Mouse (Mus musculus): ENCODE data around the gene Olfr573-ps1. TPM values are rescaled to one million over a fixed set of nuclear protein-coding genes. Genes with fewer than 3 reads are reported as not detected.

Olfr573-ps1 gene
- polyA plus RNA-seq (2015; fragmentation: Nextera tagmentation; extraction: Ambion mirVana): not detected in 2 replicates

- no peak within 1 kb of the TSS for H3K4me3 ChIP-seq (replicated peaks)
- no peak for ATAC-seq (ENCODE audit: insufficient number of reproducible peaks, low FRiP score, low TSS enrichment, low read depth)
- H3K9me3 ChIP-seq (replicated peaks): no peaks in the 10 kb centered on the region
- H3K36me3 ChIP-seq: no peaks in the 10 kb centered on the region
- no peak within 1 kb of the TSS for H3K9ac ChIP-seq
- H3K4me1 ChIP-seq: no peaks in the 10 kb centered on the region
- no peak within 1 kb of the TSS for H3K27ac ChIP-seq (replicated peaks)
- H3K4me2 ChIP-seq (replicated peaks): no peak within 1 kb of the TSS
- 84% methylated on average over 2 of the region's 2 CpGs for WGBS
- H3K27me3 ChIP-seq: no peaks in the 10 kb centered on the region
Measured at GRCm38 (mm10) chr7:102942475-102942874, at the start of gene Olfr573-ps1. Olfr573-ps1 (minus strand) TSS chr7:102942575.

GRCm38 (mm10) chr7:102989224-102989623, 46.8 kb upstream of the Olfr573-ps1 start, which contains the start of gene Olfr578:
Olfr578 (minus strand) TSS chr7:102989324.
- 60% methylated on average over 3 of the region's 3 CpGs for WGBS

DNA sequence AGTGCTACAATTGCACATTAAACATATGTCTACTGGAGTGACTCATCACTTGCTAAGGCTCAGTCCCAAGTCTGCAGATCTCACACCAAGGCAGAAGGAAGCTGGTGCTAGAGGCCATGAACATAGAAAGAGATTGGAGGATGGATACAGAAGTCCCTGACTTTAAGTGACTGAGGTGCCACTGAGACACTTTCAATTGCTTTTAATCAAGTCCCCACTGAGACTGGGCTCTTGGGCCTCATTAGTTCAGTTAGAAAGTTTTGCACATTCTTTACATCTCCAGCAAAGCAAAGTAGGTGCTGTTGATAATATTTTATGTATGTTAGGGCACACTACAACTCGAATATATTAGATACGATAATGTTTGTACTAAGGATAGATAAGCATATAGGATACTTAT, 33.5 kb upstream of the Olfr573-ps1 start, which contains the start of gene Olfr577:
Olfr577 (minus strand) TSS at position 101 of the 400 bp plus-strand sequence.
- no peak for ATAC-seq (ENCODE audit: insufficient number of reproducible peaks, low FRiP score, low TSS enrichment, low read depth)
- no peak within 1 kb of the TSS for H3K9ac ChIP-seq
- no peaks in the 10 kb centered on the region for H3K27me3 ChIP-seq
- no peak within 1 kb of the TSS for H3K4me3 ChIP-seq (replicated peaks)
- H3K9me3 ChIP-seq (replicated peaks): no peaks in the 10 kb centered on the region
- no peaks in the 10 kb centered on the region for H3K36me3 ChIP-seq
- H3K4me2 ChIP-seq (replicated peaks): no peak within 1 kb of the TSS
- H3K27ac ChIP-seq (replicated peaks): no peak within 1 kb of the TSS
- H3K4me1 ChIP-seq: no peaks in the 10 kb centered on the region
- 75% methylated on average over 2 of the region's 2 CpGs for WGBS

More at GRCm38 (mm10) chr7:102989224-102989623, 46.8 kb upstream of the Olfr573-ps1 start, which contains the start of gene Olfr578:
- H3K36me3 ChIP-seq: no peaks in the 10 kb centered on the region
- no peak within 1 kb of the TSS for H3K27ac ChIP-seq (replicated peaks)
- H3K4me1 ChIP-seq: no peaks in the 10 kb centered on the region
- no peak within 1 kb of the TSS for H3K9ac ChIP-seq
- no peak for ATAC-seq (ENCODE audit: insufficient number of reproducible peaks, low FRiP score, low TSS enrichment, low read depth)
- H3K27me3 ChIP-seq: no peaks in the 10 kb centered on the region
- no peak within 1 kb of the TSS for H3K4me2 ChIP-seq (replicated peaks)
- H3K4me3 ChIP-seq (replicated peaks): no peak within 1 kb of the TSS
- no peaks in the 10 kb centered on the region for H3K9me3 ChIP-seq (replicated peaks)

- Histone ChIP-seq H3K36me3 (no peaks in the 10 kb centered on the region), H3K9me3 (replicated peaks) (no peaks in the 10 kb centered on the region), H3K27me3 (no peaks in the 10 kb centered on the region), H3K4me3 (replicated peaks) (no peak overlapping the region), H3K4me2 (replicated peaks) (no peak overlapping the region), H3K4me1 (no peaks in the 10 kb centered on the region), H3K9ac (no peak overlapping the region), H3K27ac (replicated peaks) (no peak overlapping the region)
- ATAC-seq (ENCODE audit: insufficient number of reproducible peaks, low FRiP score, low TSS enrichment, low read depth): no peak
- WGBS: 47% methylated on average over 1 of the region's 1 CpGs
Measured at GRCm38 (mm10) chr7:102974399-102974798, 32.0 kb upstream of the Olfr573-ps1 start.

- 38% methylated on average over 2 of the region's 2 CpGs for WGBS
- Histone ChIP-seq H3K27ac (replicated peaks) (no peak within 1 kb of the TSS), H3K4me1 (no peaks in the 10 kb centered on the region), H3K9me3 (replicated peaks) (no peaks in the 10 kb centered on the region), H3K9ac (no peak within 1 kb of the TSS), H3K4me3 (replicated peaks) (no peak within 1 kb of the TSS), H3K4me2 (replicated peaks) (no peak within 1 kb of the TSS), H3K36me3 (no peaks in the 10 kb centered on the region), H3K27me3 (no peaks in the 10 kb centered on the region)
- no peak for ATAC-seq (ENCODE audit: insufficient number of reproducible peaks, low FRiP score, low TSS enrichment, low read depth)
Measured at GRCm38 (mm10) chr7:102962360-102962759, 20.0 kb upstream of the Olfr573-ps1 start, which contains the start of gene Olfr576. Olfr576 (plus strand) TSS chr7:102962660.

DNA sequence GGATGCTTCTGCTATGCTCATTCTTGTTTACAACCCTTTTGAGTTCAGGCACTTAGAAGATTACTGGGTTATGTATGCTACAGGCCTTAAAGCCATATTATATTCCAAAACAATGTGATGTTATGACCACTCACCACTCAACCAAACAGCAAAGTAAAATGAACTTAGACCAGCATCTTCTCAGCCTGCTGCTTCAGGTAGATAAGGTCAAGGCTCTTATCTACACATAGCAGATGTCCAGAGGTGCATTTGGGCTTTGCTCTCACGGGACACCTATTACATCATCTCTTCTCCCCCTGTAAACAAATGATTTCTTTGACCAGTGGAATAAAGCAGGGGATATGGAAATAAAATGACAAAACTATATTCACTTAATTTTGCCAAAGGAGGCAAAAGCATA, 16.2 kb upstream of the Olfr573-ps1 start, which contains the start of gene Olfr575:
Olfr575 (minus strand) TSS at position 183 of the 400 bp plus-strand sequence.
- WGBS: 58% methylated on average over 1 of the region's 1 CpGs
- no peaks in the 10 kb centered on the region for H3K4me1 ChIP-seq

GRCm38 (mm10) chr7:102958137-102958536, 15.8 kb upstream of the Olfr573-ps1 start:
- no peak overlapping the region for H3K27ac ChIP-seq (replicated peaks)
- H3K9ac ChIP-seq: no peak overlapping the region
- no peak for ATAC-seq (ENCODE audit: insufficient number of reproducible peaks, low FRiP score, low TSS enrichment, low read depth)
- H3K4me2 ChIP-seq (replicated peaks): no peak overlapping the region
- H3K27me3 ChIP-seq: no peaks in the 10 kb centered on the region
- no peaks in the 10 kb centered on the region for H3K4me1 ChIP-seq
- no peaks in the 10 kb centered on the region for H3K36me3 ChIP-seq
- H3K9me3 ChIP-seq (replicated peaks): no peaks in the 10 kb centered on the region
- 73% methylated on average over 3 of the region's 3 CpGs for WGBS
- H3K4me3 ChIP-seq (replicated peaks): no peak overlapping the region

More for the DNA sequence above, 16.2 kb upstream of the Olfr573-ps1 start, which contains the start of gene Olfr575:
- no peak within 1 kb of the TSS for H3K27ac ChIP-seq (replicated peaks)
- H3K4me3 ChIP-seq (replicated peaks): no peak within 1 kb of the TSS
- no peaks in the 10 kb centered on the region for H3K9me3 ChIP-seq (replicated peaks)
- no peak within 1 kb of the TSS for H3K4me2 ChIP-seq (replicated peaks)
- ATAC-seq (ENCODE audit: insufficient number of reproducible peaks, low FRiP score, low TSS enrichment, low read depth): no peak
- no peaks in the 10 kb centered on the region for H3K36me3 ChIP-seq
- no peaks in the 10 kb centered on the region for H3K27me3 ChIP-seq
- H3K9ac ChIP-seq: no peak within 1 kb of the TSS

GRCm38 (mm10) chr7:102950732-102951131, 8.4 kb upstream of the Olfr573-ps1 start:
- 50% methylated on average over 1 of the region's 1 CpGs for WGBS
- Histone ChIP-seq H3K4me1 (no peaks in the 10 kb centered on the region), H3K27ac (replicated peaks) (no peak overlapping the region), H3K36me3 (no peaks in the 10 kb centered on the region), H3K27me3 (no peaks in the 10 kb centered on the region), H3K4me3 (replicated peaks) (no peak overlapping the region), H3K4me2 (replicated peaks) (no peak overlapping the region), H3K9me3 (replicated peaks) (no peaks in the 10 kb centered on the region), H3K9ac (no peak overlapping the region)
- ATAC-seq (ENCODE audit: insufficient number of reproducible peaks, low FRiP score, low TSS enrichment, low read depth): no peak

DNA sequence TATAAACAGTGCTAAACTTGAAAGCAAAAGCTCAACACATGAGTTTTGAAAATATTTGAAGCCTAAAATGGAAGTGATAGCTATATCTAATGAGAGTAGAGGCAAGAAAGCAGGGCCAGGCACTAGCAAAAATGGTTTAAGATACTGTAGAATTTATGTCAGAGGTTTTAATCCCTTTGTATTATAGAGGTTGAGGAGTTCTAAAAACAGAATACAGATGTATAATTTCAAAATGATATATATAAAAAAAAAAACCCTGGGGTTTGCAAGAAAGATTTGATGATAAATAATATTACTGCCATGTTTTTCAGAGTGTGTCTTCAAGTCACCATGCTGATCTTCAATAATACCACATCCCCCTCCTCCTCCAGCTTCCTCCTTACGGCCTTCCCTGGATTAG, 5.8 kb upstream of the Olfr573-ps1 start, which contains the start of gene Olfr574:
Olfr574 (plus strand) TSS at position 301 of the 400 bp plus-strand sequence.
- Histone ChIP-seq H3K27me3 (no peaks in the 10 kb centered on the region), H3K9ac (no peak within 1 kb of the TSS), H3K27ac (replicated peaks) (no peak within 1 kb of the TSS), H3K4me1 (no peaks in the 10 kb centered on the region), H3K4me2 (replicated peaks) (no peak within 1 kb of the TSS), H3K36me3 (no peaks in the 10 kb centered on the region), H3K9me3 (replicated peaks) (no peaks in the 10 kb centered on the region), H3K4me3 (replicated peaks) (no peak within 1 kb of the TSS)
- ATAC-seq (ENCODE audit: insufficient number of reproducible peaks, low FRiP score, low TSS enrichment, low read depth): no peak
- WGBS: 89% methylated on average over 1 of the region's 1 CpGs

- Histone ChIP-seq H3K36me3 (no peaks in the 10 kb centered on the region), H3K27ac (replicated peaks) (no peak overlapping the region), H3K9me3 (replicated peaks) (no peaks in the 10 kb centered on the region), H3K4me1 (no peaks in the 10 kb centered on the region), H3K4me2 (replicated peaks) (no peak overlapping the region), H3K9ac (no peak overlapping the region), H3K4me3 (replicated peaks) (no peak overlapping the region), H3K27me3 (no peaks in the 10 kb centered on the region)
- WGBS: 86% methylated on average over 1 of the region's 1 CpGs
- no peak for ATAC-seq (ENCODE audit: insufficient number of reproducible peaks, low FRiP score, low TSS enrichment, low read depth)
Measured at GRCm38 (mm10) chr7:102943417-102943816, 1.0 kb upstream of the Olfr573-ps1 start.

DNA sequence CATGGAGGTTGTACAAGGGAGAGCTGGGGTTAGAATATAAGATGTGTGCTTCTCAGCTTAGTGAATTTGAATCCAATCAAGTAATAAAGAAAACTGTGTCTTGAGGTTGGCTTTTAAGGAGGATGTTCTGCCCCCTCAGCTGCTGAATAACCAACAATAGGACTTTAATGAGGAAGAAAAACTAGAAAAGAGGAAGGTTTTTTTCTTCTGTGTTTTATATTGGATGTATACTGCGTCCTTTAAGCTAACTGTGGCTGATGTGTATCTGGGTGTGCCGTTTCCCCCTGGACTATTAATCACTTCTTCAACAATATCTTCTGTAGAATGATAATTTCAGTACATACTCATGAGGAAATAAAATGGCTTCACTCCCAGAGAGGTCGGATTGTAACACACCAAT, 15.3 kb downstream of the Olfr573-ps1 start:
- 66% methylated on average over 3 of the region's 3 CpGs for WGBS
- Histone ChIP-seq H3K27me3 (no peaks in the 10 kb centered on the region), H3K27ac (replicated peaks) (no peak overlapping the region), H3K36me3 (no peaks in the 10 kb centered on the region), H3K9me3 (replicated peaks) (no peaks in the 10 kb centered on the region), H3K4me1 (no peaks in the 10 kb centered on the region), H3K4me3 (replicated peaks) (no peak overlapping the region), H3K4me2 (replicated peaks) (no peak overlapping the region), H3K9ac (no peak overlapping the region)
- ATAC-seq (ENCODE audit: insufficient number of reproducible peaks, low FRiP score, low TSS enrichment, low read depth): no peak

- H3K27me3 ChIP-seq: no peaks in the 10 kb centered on the region
- H3K4me1 ChIP-seq: no peaks in the 10 kb centered on the region
- no peaks in the 10 kb centered on the region for H3K36me3 ChIP-seq
- no peak within 1 kb of the TSS for H3K4me3 ChIP-seq (replicated peaks)
- ATAC-seq (ENCODE audit: insufficient number of reproducible peaks, low FRiP score, low TSS enrichment, low read depth): no peak
- H3K9ac ChIP-seq: no peak within 1 kb of the TSS
- no peaks in the 10 kb centered on the region for H3K9me3 ChIP-seq (replicated peaks)
- no peak within 1 kb of the TSS for H3K27ac ChIP-seq (replicated peaks)
- WGBS: 45% methylated on average over 1 of the region's 1 CpGs
- no peak within 1 kb of the TSS for H3K4me2 ChIP-seq (replicated peaks)
Measured at GRCm38 (mm10) chr7:102924109-102924508, 18.3 kb downstream of the Olfr573-ps1 start, which contains the start of gene Olfr572. Olfr572 (plus strand) TSS chr7:102924409.
